Mouse (Mus musculus) cerebellum, adult (tissue): Measurements from ENCODE around the gene Zfp512b.

ENCODE experiments used
- ATAC-seq: cut with Nextera tagmentation; 2 replicates; pipeline ENCODE4 v1.9.2; 2017; ENCODE audit warnings: mild to moderate bottlenecking, moderate library complexity, mixed read lengths; ENCODE audit not compliant: insufficient number of reproducible peaks, low FRiP score, low TSS enrichment

Zfp512b gene

GRCm38 (mm10) chr2:181574921-181575545, 17.6 kb downstream of the Zfp512b start:
- ATAC-seq = no peak

DNA sequence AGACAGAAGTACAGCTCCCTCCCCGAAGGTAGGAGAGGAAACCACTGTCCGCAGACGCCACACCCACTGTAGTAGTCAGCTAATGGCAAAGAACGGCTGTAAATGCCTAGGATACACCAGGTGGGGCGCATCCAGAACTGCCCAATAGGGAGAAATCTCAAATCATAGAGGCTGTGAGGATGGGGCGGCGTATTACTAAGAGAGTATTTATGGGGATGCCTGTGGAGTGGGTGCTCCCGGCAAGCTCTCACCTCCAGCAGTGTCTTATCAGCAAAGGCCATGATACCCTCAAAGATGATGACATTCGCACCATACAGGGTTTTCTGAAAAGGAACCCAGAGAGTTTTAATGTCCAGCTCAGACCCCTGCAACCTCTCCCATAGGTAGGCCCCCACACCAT, 18.6 kb downstream of the Zfp512b start:
- ATAC-seq = no peak

GRCm38 (mm10) chr2:181572921-181573920, 19.4 kb downstream of the Zfp512b start:
- peak; percentile 18; the same call in 1 of the 2 replicates for ATAC-seq

DNA sequence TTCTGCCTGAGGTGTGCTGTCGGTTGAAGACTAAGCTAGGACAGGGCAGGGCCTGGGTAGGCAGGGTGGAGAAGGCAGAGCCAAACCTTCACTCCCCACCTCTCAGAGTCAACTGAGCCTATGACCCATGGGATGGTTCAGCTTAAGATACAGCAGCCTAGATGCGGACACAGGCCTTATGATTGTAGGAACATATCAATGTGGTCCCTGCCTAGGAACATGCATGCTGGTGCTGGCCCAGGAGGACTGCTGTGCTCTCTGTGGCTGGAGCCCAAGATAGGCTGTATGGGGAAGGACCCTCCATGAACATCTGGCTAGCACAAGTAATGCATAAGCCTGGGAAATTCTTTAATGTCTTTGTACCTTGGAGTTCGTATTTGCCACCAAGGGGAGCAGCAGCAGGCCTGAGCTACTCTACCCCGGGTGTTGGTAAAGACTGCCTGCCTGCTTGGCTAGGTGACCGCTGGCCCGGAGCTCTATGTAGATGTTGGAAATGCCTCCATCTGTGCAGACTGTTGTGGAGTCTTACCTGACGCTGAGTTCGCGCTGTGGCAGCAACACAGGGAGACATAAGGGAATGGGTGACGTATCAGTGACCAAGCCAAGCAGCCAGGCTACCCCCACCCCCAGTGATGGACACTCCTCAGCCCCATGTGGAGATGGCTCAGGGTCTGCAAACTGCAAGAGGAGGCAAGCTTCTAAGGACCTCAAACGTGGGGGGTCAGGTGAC, 20.5 kb downstream of the Zfp512b start:
- ATAC-seq = no peak

GRCm38 (mm10) chr2:181570921-181571595, 21.5 kb downstream of the Zfp512b start:
- peak; percentile 64; the same call in 1 of the 2 replicates for ATAC-seq

- no peak for ATAC-seq
Measured at GRCm38 (mm10) chr2:181570375-181570774, 22.2 kb downstream of the Zfp512b start.

DNA sequence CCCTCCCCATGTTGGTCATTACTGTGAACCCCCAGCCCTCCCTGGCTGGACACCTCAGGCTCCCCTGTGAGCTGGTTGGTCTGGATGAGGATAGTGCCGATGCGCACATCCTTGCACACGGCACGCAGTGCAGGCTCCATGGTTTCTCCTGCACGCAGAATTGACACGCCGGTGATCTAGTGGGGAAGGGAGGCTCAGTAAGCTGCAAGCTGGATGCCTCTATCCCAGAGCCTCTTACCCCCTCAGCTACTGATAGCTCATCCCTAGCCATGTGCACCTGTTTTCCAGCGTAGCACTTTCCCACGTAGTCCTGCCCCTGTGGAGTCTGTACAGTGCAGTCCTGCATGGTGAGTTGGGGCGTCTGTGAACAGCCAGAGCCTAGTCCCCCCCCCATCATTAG, 22.7 kb downstream of the Zfp512b start:
- no peak for ATAC-seq

DNA sequence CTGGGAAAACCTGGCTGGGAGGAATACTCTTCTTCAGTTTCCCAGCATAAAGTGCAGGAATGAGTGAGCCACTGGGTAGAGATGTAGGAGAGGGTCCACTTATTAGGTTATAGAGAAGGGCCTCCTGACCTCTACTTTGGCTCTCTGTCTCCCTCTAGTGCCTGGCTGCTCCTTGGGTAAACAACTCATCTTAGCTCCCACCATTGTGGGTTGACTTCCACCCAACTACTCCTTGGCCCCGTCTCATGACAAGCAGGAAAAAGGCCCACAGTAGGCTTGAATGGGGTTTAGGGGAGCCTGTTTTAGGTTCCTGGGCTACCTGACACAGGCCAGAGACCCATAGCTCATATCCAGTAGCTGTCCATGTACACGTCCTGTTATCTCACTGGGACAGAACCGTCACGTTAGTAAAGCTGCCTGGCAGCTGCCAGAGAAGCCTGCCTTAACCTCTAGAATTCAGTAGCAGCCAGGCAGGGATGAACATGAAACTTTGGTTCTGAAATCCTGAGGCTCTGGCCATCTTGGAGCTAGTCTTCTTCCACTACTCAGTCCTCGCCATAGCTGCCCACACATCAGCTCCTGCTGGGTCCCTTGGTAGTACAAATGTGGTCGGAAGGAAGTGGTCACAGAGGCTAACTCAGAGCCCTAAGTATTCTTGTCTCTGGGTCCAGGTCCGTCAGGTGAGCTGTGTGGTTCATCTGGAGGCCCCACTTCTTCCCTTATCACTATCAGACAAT, 24.2 kb downstream of the Zfp512b start:
- no peak for ATAC-seq

GRCm38 (mm10) chr2:181567338-181567737, 25.3 kb downstream of the Zfp512b start:
- no peak for ATAC-seq

DNA sequence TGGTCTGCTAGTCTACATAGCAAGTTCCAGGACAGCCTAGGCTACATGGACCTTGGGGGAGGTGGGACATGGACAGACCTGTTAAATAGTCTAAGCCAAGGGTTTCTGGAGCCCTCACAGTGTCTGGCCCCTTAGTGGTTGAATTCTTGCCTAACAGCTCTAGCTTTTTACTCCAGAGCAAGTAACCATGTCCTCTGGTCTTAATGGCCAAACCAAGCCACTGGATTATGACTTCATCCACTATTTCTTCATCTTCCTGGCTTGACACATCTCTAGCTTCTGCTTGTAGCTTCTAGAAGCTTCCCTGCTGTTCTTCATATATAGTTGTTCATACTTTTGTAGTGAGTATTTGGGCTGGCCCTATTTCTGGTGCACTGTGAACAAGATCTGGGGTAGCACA, 38.8 kb downstream of the Zfp512b start:
- no peak for ATAC-seq

DNA sequence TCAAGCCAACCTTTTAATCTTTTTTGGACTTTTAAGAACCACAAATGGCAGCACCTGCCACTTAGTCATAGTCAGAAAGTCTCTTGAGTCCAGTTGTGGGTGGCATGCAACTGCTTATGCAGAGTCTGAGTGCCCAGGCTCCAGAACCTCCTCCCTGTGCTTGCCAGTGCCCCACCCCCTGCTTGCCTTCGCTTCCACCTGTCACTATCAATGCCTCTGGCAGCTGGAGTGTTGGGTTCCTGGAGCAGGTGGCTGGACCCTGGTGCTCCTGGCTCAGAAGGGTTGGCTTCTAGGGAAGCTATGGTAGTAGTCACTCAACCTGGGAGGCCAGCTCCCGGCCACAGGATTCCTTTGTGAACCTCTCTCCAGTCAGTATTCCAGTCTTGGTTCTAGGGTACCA, 42.4 kb downstream of the Zfp512b start:
- ATAC-seq = no peak

GRCm38 (mm10) chr2:181548682-181549081, 43.9 kb downstream of the Zfp512b start:
- ATAC-seq = no peak

DNA sequence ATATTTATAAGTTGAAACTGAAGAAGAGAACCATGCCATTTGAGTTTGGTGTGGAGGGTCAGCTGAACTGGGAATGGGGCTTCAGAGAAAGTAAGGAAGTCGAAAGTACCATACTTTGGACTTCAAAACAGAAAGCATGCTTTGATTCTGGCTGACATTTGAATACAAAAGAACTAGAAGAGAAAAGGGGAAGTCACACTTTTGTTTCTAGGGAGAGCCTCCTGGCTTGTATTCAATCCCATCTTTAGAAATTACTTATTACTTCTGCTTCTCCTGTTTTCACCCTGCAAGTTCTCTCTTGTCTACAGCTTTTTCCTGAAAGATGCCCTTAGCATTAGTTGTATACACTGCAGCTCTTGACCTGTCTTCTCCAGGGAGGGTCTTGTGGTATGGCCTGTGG, 44.4 kb downstream of the Zfp512b start:
- no peak for ATAC-seq

- ATAC-seq = no peak
Measured at GRCm38 (mm10) chr2:181546142-181546541, 46.5 kb downstream of the Zfp512b start.

- ATAC-seq = no peak
Measured at GRCm38 (mm10) chr2:181541761-181542380, 50.7 kb downstream of the Zfp512b start.

DNA sequence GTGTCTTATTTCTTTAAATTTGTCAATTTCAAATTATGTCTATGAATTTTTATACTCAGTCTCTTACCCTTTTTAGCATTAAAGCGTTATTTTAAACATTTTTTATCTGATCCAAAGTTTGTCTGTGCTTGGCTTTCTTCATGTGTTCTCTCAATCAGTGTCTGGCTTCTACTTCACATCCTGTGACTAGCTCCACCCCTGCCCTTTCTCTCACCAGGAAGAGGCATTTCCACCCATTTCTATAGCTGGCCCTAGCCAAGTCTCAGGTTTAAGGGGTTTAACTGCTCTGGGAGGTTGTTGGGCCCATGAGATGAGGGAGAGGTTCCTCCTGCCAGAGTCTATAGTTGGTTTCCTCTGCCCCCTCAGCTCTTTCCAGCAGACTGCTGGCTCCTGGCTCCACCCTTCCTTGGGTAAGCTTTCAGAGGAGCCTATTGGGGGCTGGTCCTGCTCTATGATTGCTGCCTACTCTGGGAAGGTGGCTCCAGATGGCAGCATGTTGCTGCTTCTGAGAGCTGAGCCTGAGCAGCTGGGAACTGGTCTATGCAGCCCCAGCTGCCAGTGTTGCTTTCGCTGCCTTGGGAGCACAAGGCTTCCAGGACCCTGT, 55.1 kb downstream of the Zfp512b start:
- 0 out of 2 replicates have a peak, but pooled peaks have one; percentile 36 for ATAC-seq

GRCm38 (mm10) chr2:181536410-181536809, 56.2 kb downstream of the Zfp512b start:
- ATAC-seq = no peak

GRCm38 (mm10) chr2:181532589-181532988, 60.0 kb downstream of the Zfp512b start:
- no peak for ATAC-seq
